Mouse (Mus musculus) heart, embryonic 11.5 days (tissue): ENCODE data around the gene Krt6b. TPM values are rescaled to one million over a fixed set of nuclear protein-coding genes. Genes with fewer than 3 reads are reported as not detected.

ENCODE experiments used
- ATAC-seq: fragments of 200-750 bp; cut with Nextera tagmentation; replicated peaks from 2 replicates; pipeline ENCODE4 v1.8.0; 2017; ENCODE audit warnings: moderate library complexity; ENCODE audit not compliant: insufficient number of reproducible peaks, low FRiP score, low TSS enrichment
- H3K27ac ChIP-seq: fragments of 300-500 bp; sonication (generic); 2 replicates; pipeline ENCODE4 v1.5.1; 2014; ENCODE audit warnings: mild to moderate bottlenecking, low read depth, low read length
- H3K27me3 ChIP-seq: fragments of 300-500 bp; sonication (generic); 2 replicates; pipeline ENCODE4 v1.6.1; 2014; ENCODE audit warnings: mild to moderate bottlenecking, low read length, mixed read lengths; ENCODE audit not compliant: control insufficient read depth, insufficient read depth
- H3K36me3 ChIP-seq: fragments of 300-500 bp; sonication (generic); 2 replicates; pipeline ENCODE4 v1.6.1; 2014; ENCODE audit warnings: mild to moderate bottlenecking, low read length, moderate library complexity, mixed read lengths; ENCODE audit not compliant: control insufficient read depth, insufficient read depth
- H3K4me1 ChIP-seq: fragments of 300-500 bp; sonication (generic); 2 replicates; pipeline ENCODE4 v1.6.1; 2014; ENCODE audit warnings: low read length; ENCODE audit not compliant: control insufficient read depth, insufficient read depth
- H3K4me2 ChIP-seq: fragments of 300-500 bp; sonication (generic); 2 replicates; pipeline ENCODE4 v1.6.1; 2014; ENCODE audit warnings: mild to moderate bottlenecking, moderate library complexity
- H3K4me3 ChIP-seq: fragments of 300-500 bp; sonication (generic); 2 replicates; pipeline ENCODE4 v1.5.1; 2014; ENCODE audit warnings: low read depth, low read length
- H3K9ac ChIP-seq: fragments of 300-500 bp; sonication (generic); 2 replicates; pipeline ENCODE4 v1.6.1; 2014; ENCODE audit warnings: mild to moderate bottlenecking, low read depth, low read length, moderate library complexity
- H3K9me3 ChIP-seq: fragments of 300-500 bp; sonication (generic); replicated peaks from 2 replicates; pipeline ENCODE4 v1.6.1; 2016; ENCODE audit warnings: low read length; ENCODE audit not compliant: control insufficient read depth
- WGBS: fragments of 180-500 bp; shearing (Covaris S2); extraction: QIAGEN DNeasy Blood & Tissue Kit; methylation state at CpG from one replicate; pipeline ENCODE4 v1.1.7; 2014; ENCODE audit not compliant: insufficient replicate concordance; 5-methylcytosine and 5-hydroxymethylcytosine counted together
- polyA plus RNA-seq: library from polyadenylated mRNA; unstranded; fragments of >200 nt; fragmentation: Nextera tagmentation; extraction: Ambion mirVana; gene quantifications from 2 replicates; pipeline ENCODE4 v1.2.1, GENCODE M21; 2014

Krt6b gene
- not detected in 2 replicates for polyA plus RNA-seq

DNA sequence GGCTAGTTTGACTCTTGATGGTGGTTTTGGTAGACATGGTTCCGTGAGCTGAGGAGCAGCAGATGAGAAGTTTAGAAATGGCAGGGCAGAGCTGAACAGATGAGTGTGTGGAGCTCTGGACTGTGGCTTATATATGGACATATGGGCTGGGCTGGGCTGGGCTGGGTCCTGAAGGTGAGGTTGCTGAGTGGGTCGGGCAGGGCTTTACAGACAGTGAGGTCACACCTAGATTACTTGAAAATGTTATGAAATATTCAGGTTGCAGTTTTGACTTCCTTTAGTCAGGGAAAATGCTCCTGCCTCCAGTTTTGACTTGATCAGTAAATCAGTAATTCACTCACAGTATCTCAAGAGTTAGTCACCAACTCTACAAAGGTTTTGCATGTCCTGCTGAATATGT, at the start of gene Krt6b:
Gene Krt6b, minus strand, starts transcription at position 101 of the 400 bp plus-strand sequence.
- no peak for ATAC-seq
- 75% methylated on average over 2 of the region's 2 CpGs for WGBS
- H3K4me2 ChIP-seq: no peak within 1 kb of the TSS

DNA sequence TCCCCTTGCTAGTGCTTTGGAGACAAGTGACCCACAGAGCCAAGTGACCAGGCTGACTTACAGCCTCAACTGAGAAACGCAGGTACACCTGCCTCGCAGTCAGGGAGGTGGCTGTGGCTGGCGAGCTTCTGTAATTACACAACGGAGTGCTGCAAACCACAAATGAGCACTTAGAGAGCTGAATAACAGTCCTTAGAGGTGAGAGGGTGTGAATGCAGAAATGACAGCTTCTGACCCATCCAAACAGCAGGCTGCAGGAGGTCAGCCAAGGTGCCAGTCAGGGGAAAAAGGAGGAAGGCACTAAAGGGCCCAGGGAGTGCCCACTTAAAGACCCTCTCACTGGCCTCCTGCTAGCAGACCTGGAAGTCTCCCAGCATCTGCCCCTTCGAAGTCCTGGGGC, 44.6 kb upstream of the Krt6b start:
- WGBS: 41% methylated on average over 5 of the region's 5 CpGs
- Histone ChIP-seq H3K4me1 (no peaks in the 10 kb centered on the region), H3K4me3 (no peak overlapping the region), H3K4me2 (no peak overlapping the region), H3K36me3 (no peaks in the 10 kb centered on the region), H3K9me3 (no peaks in the 10 kb centered on the region), H3K9ac (no peak overlapping the region), H3K27ac (no peak overlapping the region), H3K27me3 (0 out of 2 replicates have a peak, but pooled peaks cover 6% of the 10 kb centered on the region)
- no peak for ATAC-seq

More for the DNA sequence above, at the start of gene Krt6b:
- H3K27ac ChIP-seq: no peak within 1 kb of the TSS
- no peaks in the 10 kb centered on the region for H3K9me3 ChIP-seq
- H3K27me3 ChIP-seq: no peaks in the 10 kb centered on the region
- H3K4me1 ChIP-seq: no peaks in the 10 kb centered on the region
- no peak within 1 kb of the TSS for H3K4me3 ChIP-seq
- no peak within 1 kb of the TSS for H3K9ac ChIP-seq
- no peaks in the 10 kb centered on the region for H3K36me3 ChIP-seq

DNA sequence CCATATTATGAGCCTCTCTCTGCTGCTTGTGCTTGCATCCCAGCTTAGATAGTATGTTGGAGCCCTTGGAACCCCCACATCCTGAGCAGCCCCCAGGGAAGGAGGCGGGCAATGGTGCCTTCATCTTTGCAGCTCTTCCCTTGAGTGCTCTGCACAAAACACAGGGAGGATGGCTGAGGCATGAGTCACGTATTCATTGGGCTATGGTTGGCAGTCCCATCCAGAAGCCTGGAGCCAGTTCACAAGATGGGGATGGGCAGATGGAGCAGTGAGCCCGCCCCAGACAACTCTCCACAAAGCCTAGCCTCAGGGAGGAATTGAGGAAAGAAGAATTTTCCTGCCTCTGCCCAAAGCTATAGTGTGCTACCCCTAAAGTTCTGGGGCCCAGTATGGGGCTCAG, 35.7 kb upstream of the Krt6b start:
- H3K27me3 ChIP-seq: no peaks in the 10 kb centered on the region; the same call in 1 of the 2 replicates
- no peak overlapping the region for H3K4me3 ChIP-seq
- no peaks in the 10 kb centered on the region for H3K36me3 ChIP-seq
- 67% methylated on average over 3 of the region's 3 CpGs for WGBS
- H3K4me2 ChIP-seq: no peak overlapping the region
- H3K9me3 ChIP-seq: no peaks in the 10 kb centered on the region
- no peak for ATAC-seq
- H3K27ac ChIP-seq: no peak overlapping the region
- no peaks in the 10 kb centered on the region for H3K4me1 ChIP-seq
- H3K9ac ChIP-seq: no peak overlapping the region

DNA sequence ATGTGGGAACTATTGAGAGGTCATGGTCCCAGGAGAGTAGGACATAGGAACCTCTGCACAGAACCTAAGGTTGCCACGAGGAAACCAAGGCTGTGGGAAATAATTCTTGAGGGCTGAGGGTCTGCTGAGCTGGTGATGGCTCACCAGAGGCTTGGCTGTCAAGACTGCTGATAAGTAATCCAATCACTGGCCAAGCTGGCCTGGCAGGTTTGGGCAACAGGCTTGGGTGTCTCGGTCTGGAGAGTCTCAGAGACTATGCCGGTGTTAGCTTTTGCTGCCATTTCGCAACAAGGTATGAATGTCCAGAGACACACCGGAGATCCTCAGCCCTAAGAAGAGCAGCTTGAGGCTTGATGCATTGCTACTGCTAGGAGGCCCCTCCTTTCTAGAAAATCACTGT, 34.3 kb upstream of the Krt6b start:
- Histone ChIP-seq H3K4me2 (no peak overlapping the region), H3K4me3 (no peak overlapping the region), H3K27ac (no peak overlapping the region), H3K9me3 (no peaks in the 10 kb centered on the region), H3K27me3 (no peaks in the 10 kb centered on the region; the same call in 1 of the 2 replicates), H3K9ac (no peak overlapping the region), H3K36me3 (no peaks in the 10 kb centered on the region), H3K4me1 (no peaks in the 10 kb centered on the region)
- no peak for ATAC-seq
- 65% methylated on average over 5 of the region's 5 CpGs for WGBS

DNA sequence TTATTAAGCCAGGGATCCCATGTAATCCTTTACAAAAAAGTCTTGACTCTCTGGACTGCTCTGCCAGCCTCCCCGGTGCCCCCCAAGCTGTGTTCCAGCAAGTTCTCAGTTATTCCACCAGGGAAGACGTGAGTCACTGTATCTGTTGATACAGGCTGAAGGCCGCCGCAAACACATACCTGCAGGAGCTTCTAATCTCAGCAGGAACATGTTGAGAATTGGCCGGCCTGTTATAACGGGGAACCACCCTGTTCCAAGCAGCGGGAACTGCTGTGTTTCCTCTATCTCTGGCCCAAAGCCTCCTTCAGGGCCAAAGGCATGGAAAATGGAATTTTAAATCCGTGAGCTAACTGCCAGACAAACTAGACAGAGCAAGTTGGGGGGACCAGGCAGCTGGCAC, 33.6 kb upstream of the Krt6b start:
- no peak for ATAC-seq
- H3K9ac ChIP-seq: no peak overlapping the region
- no peak overlapping the region for H3K4me3 ChIP-seq
- WGBS: 59% methylated on average over 8 of the region's 8 CpGs
- H3K4me1 ChIP-seq: no peaks in the 10 kb centered on the region
- no peaks in the 10 kb centered on the region for H3K9me3 ChIP-seq
- H3K27me3 ChIP-seq: no peaks in the 10 kb centered on the region; the same call in 1 of the 2 replicates
- no peaks in the 10 kb centered on the region for H3K36me3 ChIP-seq
- no peak overlapping the region for H3K27ac ChIP-seq
- H3K4me2 ChIP-seq: no peak overlapping the region

DNA sequence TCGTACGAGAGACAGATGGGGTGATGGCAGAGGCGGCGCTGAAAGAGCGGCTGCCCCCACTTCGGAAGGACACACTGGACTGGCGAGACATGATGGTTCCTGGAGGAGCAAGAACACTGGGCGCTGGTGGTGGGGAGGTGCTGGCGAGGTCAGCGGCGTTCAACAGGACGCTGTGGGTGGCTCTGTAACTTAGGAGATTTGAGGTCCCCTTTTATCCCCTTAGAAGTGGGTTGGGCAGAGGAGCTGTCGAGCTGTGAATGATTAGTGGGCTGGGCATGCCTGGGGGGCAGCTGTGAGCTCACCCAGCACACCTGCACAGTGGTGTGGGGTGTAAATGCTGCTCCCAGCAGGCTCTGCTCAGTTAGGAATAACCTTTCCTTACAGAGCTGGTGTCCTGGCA, 32.6 kb upstream of the Krt6b start, which contains the start of gene Krt5:
Gene Krt5, minus strand, starts transcription at position 179 of the 400 bp plus-strand sequence.
- Histone ChIP-seq H3K9ac (no peak within 1 kb of the TSS), H3K4me1 (no peaks in the 10 kb centered on the region), H3K4me2 (no peak within 1 kb of the TSS), H3K9me3 (no peaks in the 10 kb centered on the region), H3K27me3 (peaks cover 2% of the 10 kb centered on the region; the same call in 1 of the 2 replicates), H3K27ac (no peak within 1 kb of the TSS), H3K4me3 (no peak within 1 kb of the TSS), H3K36me3 (no peaks in the 10 kb centered on the region)
- 58% methylated on average over 13 of the region's 13 CpGs for WGBS
- ATAC-seq: no peak

DNA sequence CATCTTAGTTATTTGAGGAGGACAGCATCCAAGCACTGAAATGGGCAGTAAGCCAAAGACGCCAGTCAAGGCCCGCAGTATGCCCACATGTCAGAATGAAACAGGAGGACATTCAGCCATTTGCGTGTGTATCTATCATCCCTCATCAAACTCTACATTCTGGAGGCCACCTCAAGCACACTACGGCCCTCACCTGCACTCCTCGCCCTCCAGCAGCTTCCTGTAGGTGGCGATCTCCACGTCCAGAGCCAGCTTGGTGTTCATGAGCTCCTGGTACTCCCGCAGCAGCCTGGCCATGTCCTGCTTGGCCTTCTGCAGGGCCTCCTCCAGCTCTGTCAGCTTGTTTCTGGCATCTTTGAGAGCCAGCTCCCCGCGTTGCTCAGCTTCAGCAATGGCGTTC, 28.6 kb upstream of the Krt6b start:
- Histone ChIP-seq H3K4me3 (no peak overlapping the region), H3K27me3 (peaks cover 6% of the 10 kb centered on the region), H3K9ac (no peak overlapping the region), H3K27ac (no peak overlapping the region), H3K36me3 (no peaks in the 10 kb centered on the region), H3K9me3 (no peaks in the 10 kb centered on the region), H3K4me1 (no peaks in the 10 kb centered on the region), H3K4me2 (no peak overlapping the region)
- ATAC-seq: no peak
- WGBS: 61% methylated on average over 11 of the region's 11 CpGs

DNA sequence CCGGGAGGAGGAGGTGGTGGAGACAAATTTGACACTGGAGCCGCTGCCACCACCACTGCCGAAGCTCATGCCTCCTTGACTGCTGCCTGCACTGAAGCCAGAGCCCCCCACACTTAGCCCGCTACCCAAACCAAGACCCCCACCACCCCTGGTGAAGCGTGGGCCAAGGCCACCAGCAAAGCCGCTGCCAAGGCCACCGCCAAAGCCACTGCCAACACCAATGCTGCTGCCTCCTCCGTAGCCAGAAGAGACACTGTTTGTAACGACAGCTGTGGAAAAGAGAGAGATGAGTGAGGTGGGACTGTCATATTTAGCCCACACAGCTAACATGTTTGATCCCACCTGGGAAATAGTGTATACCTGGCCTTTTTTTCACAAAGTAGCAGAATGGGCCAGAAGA, 27.4 kb upstream of the Krt6b start:
- Histone ChIP-seq H3K4me1 (no peaks in the 10 kb centered on the region), H3K9ac (no peak overlapping the region), H3K9me3 (no peaks in the 10 kb centered on the region), H3K27me3 (peaks cover 6% of the 10 kb centered on the region), H3K36me3 (no peaks in the 10 kb centered on the region), H3K4me2 (no peak overlapping the region), H3K4me3 (no peak overlapping the region), H3K27ac (no peak overlapping the region)
- 72% methylated on average over 9 of the region's 9 CpGs for WGBS
- no peak for ATAC-seq

DNA sequence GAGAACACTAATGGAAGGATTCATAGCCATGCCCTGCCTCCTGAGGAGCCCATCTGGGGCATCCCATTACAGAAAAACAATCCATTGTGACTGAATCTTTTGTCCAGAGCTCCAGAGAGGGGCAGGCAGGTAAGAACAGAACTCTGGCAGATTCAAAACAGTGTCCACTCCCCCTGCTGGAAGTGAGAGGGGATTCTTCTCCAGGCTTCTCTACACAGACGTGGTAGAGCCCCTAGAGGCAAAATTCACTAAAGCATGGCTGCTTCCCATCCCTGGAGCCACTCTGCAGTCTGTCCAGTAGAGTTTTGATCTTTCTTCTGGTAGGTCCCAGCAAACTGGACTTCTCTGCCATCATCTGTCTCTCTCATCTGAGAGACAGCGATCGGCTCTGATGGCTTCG, 24.0 kb upstream of the Krt6b start:
- H3K4me1 ChIP-seq: no peaks in the 10 kb centered on the region
- no peak overlapping the region for H3K4me2 ChIP-seq
- H3K36me3 ChIP-seq: no peaks in the 10 kb centered on the region
- WGBS: 68% methylated on average over 4 of the region's 4 CpGs
- H3K27me3 ChIP-seq: peaks cover 6% of the 10 kb centered on the region; the same call in 1 of the 2 replicates
- no peak for ATAC-seq
- H3K9me3 ChIP-seq: no peaks in the 10 kb centered on the region
- no peak overlapping the region for H3K4me3 ChIP-seq
- no peak overlapping the region for H3K27ac ChIP-seq
- no peak overlapping the region for H3K9ac ChIP-seq
